Mouse (Mus musculus): Measurements from ENCODE around the gene Zfp358.

Zfp358 gene

DNA sequence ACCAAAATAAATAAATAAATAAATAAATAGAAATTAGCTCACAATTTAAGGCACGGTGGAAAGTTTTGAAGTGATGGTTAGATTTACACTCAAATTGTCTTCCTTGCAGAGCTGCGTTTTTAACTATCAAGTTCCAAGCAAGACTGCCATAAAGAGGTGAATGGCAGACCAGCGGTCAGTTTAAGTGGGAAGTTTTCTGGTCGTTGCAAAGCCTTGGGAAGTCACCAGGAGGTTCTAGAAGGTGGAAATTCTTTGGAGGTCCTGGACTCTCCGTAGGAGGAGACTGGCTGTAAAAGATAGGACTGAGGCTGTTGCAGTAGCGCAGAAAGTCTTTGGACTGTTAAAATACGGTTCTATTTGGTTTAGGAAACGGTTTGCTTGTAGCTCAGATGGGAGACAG, 6.8 kb downstream of the Zfp358 start:
- in situ Hi-C loops (cut with MboI) = no loop called here

DNA sequence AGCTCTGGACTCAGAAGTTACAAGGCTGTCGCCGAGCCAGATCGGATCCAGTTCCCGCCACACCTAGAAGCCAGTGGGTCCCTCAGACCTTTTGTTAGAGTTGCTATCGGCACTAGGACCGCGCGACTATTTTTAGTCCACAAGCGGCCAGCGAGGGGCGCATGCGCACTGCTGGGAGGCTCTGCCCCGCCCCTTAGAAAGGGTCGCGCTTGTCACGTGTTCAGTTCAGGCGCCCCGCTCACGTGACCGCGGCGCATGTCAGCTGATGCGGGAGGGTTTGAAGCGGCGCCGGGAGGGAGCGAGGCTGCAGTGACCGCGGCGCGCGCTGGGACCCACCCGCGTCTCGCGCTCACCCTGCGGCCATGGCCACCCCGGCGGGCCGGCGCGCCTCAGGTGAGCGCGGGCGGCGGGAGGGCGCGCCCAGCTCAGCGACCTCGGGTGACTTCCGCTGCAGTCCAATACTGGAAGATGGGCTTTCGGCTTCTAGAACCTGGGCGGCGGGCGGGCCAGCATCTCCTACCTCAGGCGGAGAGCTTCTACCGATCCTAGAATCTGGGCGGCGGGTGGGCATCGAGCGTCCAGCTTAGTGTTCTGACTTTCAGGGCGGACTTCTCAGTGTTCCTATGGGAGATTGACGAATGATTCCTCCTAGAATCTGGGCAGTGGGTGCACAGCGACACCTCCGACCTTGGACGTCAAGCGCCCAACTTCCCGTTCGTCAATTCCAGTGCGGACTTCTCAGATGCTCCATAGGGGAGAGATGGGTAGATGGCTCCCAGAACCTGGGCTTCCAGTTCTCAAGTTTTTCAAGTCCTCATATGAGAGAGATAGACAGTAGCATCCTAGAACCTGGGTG, 7.5 kb downstream of the Zfp358 start, which contains the start of gene Mcoln1:
TSS of gene Mcoln1 (plus strand) at position 223 of the 856 bp plus-strand sequence.
- in situ Hi-C loops (cut with MboI) = no loop called here

GRCm38 (mm10) chr8:3502217-3502616, 9.3 kb downstream of the Zfp358 start:
- in situ Hi-C loops (cut with MboI) = no loop called here

GRCm38 (mm10) chr8:3507979-3508754, 15.2 kb downstream of the Zfp358 start:
- in situ Hi-C loops (cut with MboI) = no loop called here

DNA sequence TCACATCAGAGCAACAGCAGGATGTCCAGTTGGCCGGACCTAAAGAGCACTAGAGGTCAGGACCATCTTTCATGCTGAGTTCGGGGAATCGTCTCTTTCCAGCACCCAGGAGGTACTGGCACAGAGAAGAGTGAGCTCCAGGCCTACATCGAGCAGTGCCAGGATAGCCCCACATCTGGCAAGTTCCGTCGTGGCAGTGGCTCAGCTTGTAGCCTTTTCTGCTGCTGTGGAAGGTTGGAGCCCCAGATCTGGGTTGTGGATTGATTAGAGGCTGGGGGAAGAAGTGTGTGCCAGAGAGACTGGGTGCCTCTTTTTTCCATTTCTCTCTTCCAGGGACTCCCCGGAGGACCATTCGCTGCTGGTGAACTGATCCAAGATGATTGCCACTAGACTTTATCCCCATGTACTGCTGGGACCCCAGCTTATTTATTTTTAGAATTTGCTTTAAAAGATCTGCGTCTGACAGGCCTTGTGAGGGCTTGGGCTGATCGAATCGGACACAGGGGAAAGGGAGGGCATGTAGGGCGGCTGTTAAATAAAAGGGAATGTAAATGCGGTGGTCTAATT, 21.8 kb downstream of the Zfp358 start:
- in situ Hi-C loops (cut with MboI) = no loop called here

GRCm38 (mm10) chr8:3515260-3515671, 22.3 kb downstream of the Zfp358 start, which contains the start of gene Pnpla6:
Gene Pnpla6, plus strand, starts transcription at chr8:3515384.
- in situ Hi-C loops (cut with MboI) = no loop called here

DNA sequence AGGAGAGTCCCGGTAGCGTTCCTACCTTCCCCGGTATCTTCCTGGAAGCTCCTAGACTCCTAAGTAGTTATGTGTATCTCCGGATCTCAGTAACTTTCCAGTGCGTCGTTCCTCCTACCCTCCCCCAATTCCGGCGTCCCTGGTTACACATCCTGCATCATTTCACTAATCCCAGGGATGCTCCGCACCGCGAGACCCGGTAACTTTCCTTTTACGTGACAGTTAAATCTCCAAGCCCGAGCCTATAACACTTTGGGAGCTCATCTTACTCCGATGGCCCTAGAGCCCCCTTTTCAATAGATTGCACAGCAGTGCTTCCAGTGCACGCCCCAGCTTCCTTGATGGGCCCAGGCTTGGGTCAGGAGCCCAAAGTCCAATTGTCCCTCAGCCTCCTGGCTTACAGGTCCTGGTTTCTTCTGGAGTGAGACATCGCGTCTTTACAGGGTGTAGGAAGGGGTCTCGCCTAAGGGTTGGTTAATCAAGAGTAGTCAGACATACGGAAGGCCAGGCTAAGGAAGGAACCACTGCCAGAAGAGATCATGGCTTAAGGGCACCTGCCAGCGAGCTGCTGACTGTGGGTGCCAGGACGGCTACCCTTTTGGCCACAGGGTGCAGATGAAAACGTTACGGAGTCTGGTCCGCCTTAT, 23.0 kb downstream of the Zfp358 start:
- in situ Hi-C loops (cut with MboI) = no loop called here

GRCm38 (mm10) chr8:3516450-3517116, 23.6 kb downstream of the Zfp358 start:
- in situ Hi-C loops (cut with MboI) = no loop called here

GRCm38 (mm10) chr8:3517117-3517495, 24.2 kb downstream of the Zfp358 start:
- in situ Hi-C loops (cut with MboI) = no loop called here

- in situ Hi-C loops (cut with MboI) = no loop called here
These were observed 29.2 kb downstream of the Zfp358 start for GRCm38 (mm10) chr8:3522007-3522697.

GRCm38 (mm10) chr8:3530816-3531215, 37.9 kb downstream of the Zfp358 start:
- in situ Hi-C loops (cut with MboI) = no loop called here

DNA sequence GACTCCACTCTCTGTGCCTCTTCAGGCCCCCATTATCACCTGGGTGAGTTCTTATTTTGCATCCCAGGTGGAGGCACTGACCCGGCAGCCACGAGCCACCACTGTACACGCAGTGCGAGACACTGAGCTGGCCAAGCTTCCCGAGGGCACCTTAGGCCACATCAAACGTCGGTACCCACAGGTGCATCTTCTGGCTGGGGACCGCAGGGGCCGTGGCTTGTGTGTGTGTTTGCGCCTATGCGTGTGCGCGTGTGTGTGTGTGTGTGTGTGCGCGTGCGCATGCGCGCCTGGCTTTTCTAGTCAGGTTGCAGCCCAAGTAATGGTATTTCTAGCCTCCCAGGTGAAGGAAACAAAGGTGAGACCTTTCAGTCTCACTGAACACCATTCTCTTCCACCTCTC, 39.0 kb downstream of the Zfp358 start:
- in situ Hi-C loops (cut with MboI) = no loop called here

GRCm38 (mm10) chr8:3536053-3536841, 43.3 kb downstream of the Zfp358 start:
- in situ Hi-C loops (cut with MboI) = no loop called here

GRCm38 (mm10) chr8:3536940-3537339, 44.0 kb downstream of the Zfp358 start:
- in situ Hi-C loops (cut with MboI) = no loop called here

DNA sequence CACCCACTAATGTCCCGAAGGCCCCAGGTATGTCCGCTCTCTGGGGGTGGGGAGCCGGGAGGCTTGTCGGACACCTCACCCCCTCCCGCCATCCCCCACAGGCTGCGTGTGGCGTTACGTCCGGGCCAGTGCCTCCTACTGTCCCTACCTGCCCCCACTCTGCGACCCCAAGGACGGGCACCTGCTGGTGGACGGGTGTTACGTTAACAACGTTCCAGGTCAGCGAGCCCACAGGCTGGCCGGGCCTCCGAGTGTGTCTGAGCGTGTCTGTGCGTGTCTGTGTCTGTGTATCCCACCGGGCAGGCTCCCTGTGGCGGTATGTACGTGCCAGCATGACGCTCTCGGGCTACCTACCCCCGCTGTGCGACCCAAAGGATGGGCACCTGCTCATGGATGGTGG, 44.7 kb downstream of the Zfp358 start:
- in situ Hi-C loops (cut with MboI) = no loop called here

- in situ Hi-C loops (cut with MboI) = no loop called here
These were observed 46.2 kb downstream of the Zfp358 start for GRCm38 (mm10) chr8:3539146-3539545.

DNA sequence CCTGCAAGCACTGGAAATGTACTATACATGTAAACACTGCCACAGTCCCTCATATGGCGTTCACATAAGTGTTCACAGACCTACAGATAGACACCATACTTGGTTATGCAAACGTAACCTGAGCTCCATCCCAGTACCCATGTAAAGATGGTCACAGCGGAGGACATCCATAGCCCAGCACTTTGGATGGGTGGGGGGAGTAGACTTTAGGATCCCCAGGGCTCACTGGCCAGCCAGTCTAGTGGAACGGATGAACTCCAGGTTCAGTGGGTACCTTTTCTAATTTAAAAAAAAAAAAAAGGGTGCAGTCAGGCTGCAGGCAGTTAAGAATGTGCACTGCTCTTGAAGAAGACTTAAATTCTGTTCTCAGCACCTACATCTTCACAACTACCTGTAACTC, 47.1 kb downstream of the Zfp358 start:
- in situ Hi-C loops (cut with MboI) = no loop called here

GRCm38 (mm10) chr8:3546511-3546910, 53.6 kb downstream of the Zfp358 start:
- in situ Hi-C loops (cut with MboI) = no loop called here
